Mouse (Mus musculus): ENCODE data around the gene Ndufa6.

GRCm38 (mm10) chr15:82402106-82402505, 48.0 kb upstream of the Ndufa6 start:
- TF ChIP-seq HCFC1 (IDR thresholded peaks at IDR 0.05; ENCODE audit: low read depth, low read length): no peak
- no peak for TF ChIP-seq MAFK (IDR thresholded peaks at IDR 0.05; ENCODE audit: borderline replicate concordance, low read depth, low read length)
- TF ChIP-seq CTCF (IDR thresholded peaks at IDR 0.05 in 2 of 3, conservative IDR thresholded peaks at IDR 0.05 in 1 of 3; ENCODE audit: control insufficient read depth in 1 of 3, insufficient read depth in 1 of 3, low read depth in 2 of 3, low read length in 3 of 3, poor library complexity in 1 of 3, severe bottlenecking in 1 of 3): no peak
- no peak for TF ChIP-seq MEF2A (IDR thresholded peaks at IDR 0.05; ENCODE audit: extremely low read depth, insufficient replicate concordance, low read depth, low read length, poor library complexity, severe bottlenecking)
- no peak for TF ChIP-seq NRF1 (IDR thresholded peaks at IDR 0.05; ENCODE audit: insufficient read depth, low read depth, low read length, poor library complexity, severe bottlenecking)
- TF ChIP-seq GATA1 (IDR thresholded peaks at IDR 0.05; ENCODE audit: low read depth, low read length): no peak
